Mouse (Mus musculus): ENCODE measurements around the gene Syne2. TPM values are rescaled to one million over a fixed set of nuclear protein-coding genes. Genes with fewer than 3 reads are reported as not detected.

Syne2 gene
- polyA plus RNA-seq, 1 experiment from 2014 or later = 42.6 TPM

DNA sequence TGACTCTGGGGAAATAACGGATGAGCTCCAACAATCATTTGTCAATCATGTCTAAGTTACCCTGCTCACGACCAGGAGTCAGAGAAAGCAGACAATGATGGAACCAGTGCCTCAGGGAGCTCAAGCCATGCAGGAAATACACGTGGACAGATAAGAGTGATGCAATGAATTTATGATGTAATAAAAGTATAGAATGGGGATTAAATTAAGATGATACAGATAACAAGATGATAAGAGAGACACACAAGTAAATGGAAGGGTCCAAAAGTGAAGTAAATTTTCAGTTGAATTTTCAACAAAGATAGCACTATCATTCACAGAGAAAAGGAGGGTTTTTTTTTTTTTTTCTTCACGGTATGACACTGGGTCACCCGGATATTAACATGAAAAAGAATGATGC lies 231.4 kb downstream of the Syne2 start:
- H3K27me3 ChIP-seq (replicated peaks; ENCODE audit: control insufficient read depth, insufficient read depth, low read length) = no peaks in the 10 kb centered on the region

DNA sequence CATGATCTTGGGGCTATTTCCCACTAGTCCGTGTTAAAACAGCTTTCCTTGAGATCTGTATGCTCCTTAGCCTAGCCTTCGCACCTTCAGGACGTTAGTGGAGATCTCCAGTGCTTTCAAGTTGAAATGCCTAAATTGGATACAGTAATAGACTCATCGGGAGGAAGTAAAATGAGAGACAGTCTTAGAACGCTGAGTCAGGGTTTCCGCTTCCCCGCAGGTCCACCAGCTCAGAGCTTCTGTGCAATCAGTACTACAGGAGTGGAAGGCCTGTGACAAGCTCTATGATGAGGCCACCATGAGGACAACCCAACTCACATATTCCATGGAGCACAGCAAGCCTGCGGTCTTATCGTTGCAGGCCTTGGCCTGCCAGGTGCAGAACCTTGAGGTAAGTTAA lies 233.9 kb downstream of the Syne2 start:
- 90% methylated on average over 9 of the region's 9 CpGs for WGBS
- Histone ChIP-seq H3K9ac (ENCODE audit: low read depth, low read length) (no peak overlapping the region), H3K27ac (ENCODE audit: low read depth, low read length) (no peak overlapping the region), H3K27me3 (replicated peaks; ENCODE audit: control insufficient read depth, insufficient read depth, low read length) (no peaks in the 10 kb centered on the region), H3K4me1 (ENCODE audit: control insufficient read depth, insufficient read depth, low read depth, low read length) (no peaks in the 10 kb centered on the region), H3K36me3 (ENCODE audit: control insufficient read depth, insufficient read depth, low read length) (peaks cover 2% of the 10 kb centered on the region; the same call in 1 of the 2 replicates), H3K9me3 (ENCODE audit: control insufficient read depth, low read length) (no peaks in the 10 kb centered on the region), H3K4me3 (ENCODE audit: low read length) (no peak overlapping the region), H3K4me2 (ENCODE audit: low read length) (no peak overlapping the region)
- ATAC-seq = no peak

More for the DNA sequence above, 231.4 kb downstream of the Syne2 start:
- Histone ChIP-seq H3K4me2 (ENCODE audit: low read length) (no peak overlapping the region), H3K4me1 (ENCODE audit: control insufficient read depth, insufficient read depth, low read depth, low read length) (no peaks in the 10 kb centered on the region), H3K9ac (ENCODE audit: low read depth, low read length) (no peak overlapping the region), H3K9me3 (ENCODE audit: control insufficient read depth, low read length) (no peaks in the 10 kb centered on the region), H3K4me3 (ENCODE audit: low read length) (no peak overlapping the region), H3K36me3 (ENCODE audit: control insufficient read depth, insufficient read depth, low read length) (no peaks in the 10 kb centered on the region; the same call in none of the 2 replicates), H3K27ac (ENCODE audit: low read depth, low read length) (no peak overlapping the region)
- 65% methylated on average over 5 of the region's 5 CpGs for WGBS
- no peak for ATAC-seq

DNA sequence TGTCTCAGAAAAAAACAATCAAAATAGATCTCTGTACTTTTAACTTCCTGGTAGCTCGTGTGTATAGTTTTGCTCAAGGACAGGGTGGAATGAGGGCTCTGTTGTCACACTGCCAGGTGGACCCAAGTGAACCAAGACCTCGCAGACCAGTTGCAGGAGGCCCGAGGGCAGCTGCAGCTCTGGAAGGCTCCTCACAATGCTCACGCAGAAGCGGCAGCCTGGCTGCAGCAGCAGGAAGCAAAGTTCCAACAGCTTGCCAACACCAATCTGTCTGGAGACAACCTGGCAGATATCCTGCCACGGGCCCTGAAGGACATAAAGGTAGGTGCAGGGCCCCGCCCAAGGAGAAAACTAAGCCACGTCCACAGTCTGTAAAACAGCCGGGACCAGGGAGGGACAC lies 236.7 kb downstream of the Syne2 start:
- ATAC-seq = no peak
- no peaks in the 10 kb centered on the region for H3K27me3 ChIP-seq (replicated peaks; ENCODE audit: control insufficient read depth, insufficient read depth, low read length)
- H3K4me1 ChIP-seq (ENCODE audit: control insufficient read depth, insufficient read depth, low read depth, low read length) = no peaks in the 10 kb centered on the region
- 89% methylated on average over 9 of the region's 9 CpGs for WGBS
- H3K9me3 ChIP-seq (ENCODE audit: control insufficient read depth, low read length) = no peaks in the 10 kb centered on the region
- H3K4me3 ChIP-seq (ENCODE audit: low read length) = no peak overlapping the region
- no peak overlapping the region for H3K4me2 ChIP-seq (ENCODE audit: low read length)
- H3K9ac ChIP-seq (ENCODE audit: low read depth, low read length) = no peak overlapping the region
- H3K27ac ChIP-seq (ENCODE audit: low read depth, low read length) = no peak overlapping the region
- peaks cover 2% of the 10 kb centered on the region for H3K36me3 ChIP-seq (ENCODE audit: control insufficient read depth, insufficient read depth, low read length)

DNA sequence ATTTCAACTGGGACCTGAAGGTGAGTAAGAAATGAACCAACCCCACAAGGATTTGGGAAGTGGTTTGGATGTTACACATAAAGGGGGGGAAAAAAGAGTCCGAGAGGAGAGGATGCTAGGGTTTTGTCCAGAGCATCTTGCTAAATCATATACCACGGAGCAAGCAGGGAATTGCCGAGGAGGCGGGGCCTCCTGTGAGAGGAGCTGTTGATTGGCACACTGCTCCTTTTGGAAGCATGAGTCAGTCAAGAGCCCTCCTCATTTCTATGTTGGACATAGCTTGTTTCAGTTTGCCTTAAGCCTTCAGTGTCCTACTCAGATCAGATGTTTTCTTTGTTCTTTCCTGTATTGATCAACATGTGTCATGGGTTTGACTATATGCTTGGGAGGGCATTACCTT lies 245.1 kb downstream of the Syne2 start:
- Histone ChIP-seq H3K4me3 (ENCODE audit: low read length) (no peak overlapping the region), H3K9ac (ENCODE audit: low read depth, low read length) (no peak overlapping the region), H3K36me3 (ENCODE audit: control insufficient read depth, insufficient read depth, low read length) (no peaks in the 10 kb centered on the region; the same call in none of the 2 replicates), H3K4me1 (ENCODE audit: control insufficient read depth, insufficient read depth, low read depth, low read length) (no peaks in the 10 kb centered on the region), H3K4me2 (ENCODE audit: low read length) (no peak overlapping the region), H3K27me3 (replicated peaks; ENCODE audit: control insufficient read depth, insufficient read depth, low read length) (no peaks in the 10 kb centered on the region), H3K27ac (ENCODE audit: low read depth, low read length) (no peak overlapping the region), H3K9me3 (ENCODE audit: control insufficient read depth, low read length) (no peaks in the 10 kb centered on the region)
- no peak for ATAC-seq
- 96% methylated on average over 4 of the region's 4 CpGs for whole genome bisulfite sequencing

DNA sequence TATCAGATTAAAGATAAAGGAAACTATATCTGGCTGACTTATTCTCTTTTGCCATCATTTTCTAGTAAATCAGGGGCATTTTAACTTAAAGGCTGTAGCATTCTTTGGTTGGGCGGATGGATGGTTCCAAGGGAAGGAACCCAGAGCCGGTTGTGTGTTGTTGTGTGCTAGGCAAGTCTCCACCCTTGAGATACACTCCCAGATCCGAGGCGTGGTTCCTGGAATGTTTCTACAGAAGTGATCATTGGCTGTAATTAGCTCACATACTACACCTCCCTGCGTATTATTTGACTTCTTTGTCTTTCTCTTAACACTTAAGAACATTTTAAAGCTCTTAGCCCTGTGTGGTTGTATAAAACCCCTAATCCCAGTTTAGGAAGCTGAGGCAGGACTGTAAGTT lies 252.5 kb downstream of the Syne2 start:
- Histone ChIP-seq H3K9me3 (ENCODE audit: control insufficient read depth, low read length) (no peaks in the 10 kb centered on the region), H3K27ac (ENCODE audit: low read depth, low read length) (no peak overlapping the region), H3K4me3 (ENCODE audit: low read length) (no peak overlapping the region), H3K36me3 (ENCODE audit: control insufficient read depth, insufficient read depth, low read length) (no peaks in the 10 kb centered on the region), H3K27me3 (replicated peaks; ENCODE audit: control insufficient read depth, insufficient read depth, low read length) (no peaks in the 10 kb centered on the region), H3K4me2 (ENCODE audit: low read length) (no peak overlapping the region), H3K4me1 (ENCODE audit: control insufficient read depth, insufficient read depth, low read depth, low read length) (no peaks in the 10 kb centered on the region; the same call in 1 of the 2 replicates), H3K9ac (ENCODE audit: low read depth, low read length) (no peak overlapping the region)
- WGBS = 89% methylated on average over 5 of the region's 5 CpGs
- no peak for ATAC-seq

DNA sequence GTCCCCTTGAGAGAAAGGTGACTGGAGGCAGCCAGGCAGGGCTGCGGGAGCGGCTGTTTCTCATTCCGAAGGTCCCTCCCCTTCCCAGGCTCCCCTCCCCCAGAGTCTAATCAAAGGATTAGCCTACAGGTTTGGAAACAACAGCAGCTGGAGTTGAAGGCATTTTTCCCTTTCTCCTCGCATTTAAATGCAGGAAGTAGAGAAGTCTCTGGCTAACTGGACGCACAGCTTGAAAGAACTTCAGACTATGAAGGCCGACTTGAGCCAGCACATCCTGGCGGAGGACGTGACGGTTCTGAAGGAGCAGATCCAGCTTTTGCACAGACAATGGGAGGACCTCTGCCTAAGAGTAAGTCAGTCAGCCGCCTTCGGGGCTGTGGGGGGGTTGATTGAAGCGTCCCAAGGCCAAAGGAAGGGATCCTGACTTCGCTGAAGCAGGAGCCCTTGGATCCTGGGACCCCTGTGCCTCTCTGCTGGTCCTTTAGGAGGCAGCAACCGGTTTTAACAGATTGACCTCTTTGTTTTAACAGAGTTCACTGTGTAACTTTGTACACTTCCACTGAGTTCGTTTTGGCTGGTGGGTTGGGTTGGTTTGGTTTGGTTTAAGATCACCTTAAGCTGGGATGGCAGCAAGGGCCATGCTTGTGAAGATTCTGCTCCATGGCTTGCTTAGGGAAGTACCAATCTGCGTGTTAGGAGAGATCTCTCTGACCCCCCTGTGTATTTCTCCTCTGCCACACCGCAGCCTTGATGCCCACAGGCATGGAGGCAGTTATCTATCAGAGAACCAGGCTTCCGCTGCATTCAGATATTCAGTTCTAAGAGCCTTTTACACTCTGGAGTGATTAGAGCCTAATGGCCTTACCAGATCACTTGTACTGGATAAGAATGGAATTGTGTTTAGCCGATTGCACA lies 254.3 kb downstream of the Syne2 start:
- Histone ChIP-seq H3K4me1 (ENCODE audit: control insufficient read depth, insufficient read depth, low read depth, low read length) (no peaks in the 10 kb centered on the region; the same call in 1 of the 2 replicates), H3K4me3 (ENCODE audit: low read length) (no peak overlapping the region), H3K9ac (ENCODE audit: low read depth, low read length) (0 out of 2 replicates have a peak overlapping the region, but pooled peaks have one; percentile 3), H3K9me3 (ENCODE audit: control insufficient read depth, low read length) (no peaks in the 10 kb centered on the region), H3K27me3 (replicated peaks; ENCODE audit: control insufficient read depth, insufficient read depth, low read length) (no peaks in the 10 kb centered on the region), H3K4me2 (ENCODE audit: low read length) (peak overlapping the region; percentile 32), H3K27ac (ENCODE audit: low read depth, low read length) (no peak overlapping the region), H3K36me3 (ENCODE audit: control insufficient read depth, insufficient read depth, low read length) (no peaks in the 10 kb centered on the region)
- WGBS = 18% methylated on average over 19 of the region's 19 CpGs
- no peak for ATAC-seq

DNA sequence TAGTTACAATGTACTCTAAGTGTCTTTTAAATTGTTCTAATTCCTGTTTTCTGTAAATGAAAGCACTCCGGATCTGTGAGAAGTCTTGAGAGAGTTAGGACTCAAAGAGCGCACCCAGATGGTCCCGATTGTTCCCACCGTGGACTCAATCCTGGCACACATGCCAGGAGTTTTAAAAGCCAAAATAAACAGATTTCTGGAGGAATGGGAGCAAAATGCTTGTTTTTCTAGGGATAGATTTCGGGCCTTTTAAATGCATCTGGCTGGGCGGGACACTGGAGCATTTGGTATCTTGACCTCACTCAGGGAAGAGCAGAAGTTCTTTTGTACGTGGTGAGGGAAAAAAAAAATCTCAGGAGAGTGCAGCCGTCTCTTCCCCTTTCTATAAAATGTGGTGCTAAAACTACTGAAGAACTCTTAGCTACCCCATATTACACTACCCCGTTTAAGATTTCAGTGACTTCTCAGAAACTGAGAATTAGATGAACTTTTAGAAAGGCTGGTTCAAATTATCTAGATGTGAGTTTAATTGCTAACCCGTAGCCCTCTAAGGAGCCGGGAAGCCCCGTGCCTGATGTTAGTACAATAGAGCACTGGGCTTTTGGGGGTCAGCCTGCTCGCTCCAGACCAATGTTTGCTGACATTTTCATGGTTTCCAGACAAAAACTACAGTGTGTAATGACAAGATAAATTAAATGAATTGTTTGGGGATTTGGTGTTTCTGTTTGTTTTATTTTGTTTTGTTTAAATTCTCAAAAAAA lies 255.3 kb downstream of the Syne2 start:
- 19% methylated on average over 13 of the region's 13 CpGs for WGBS
- no peaks in the 10 kb centered on the region for H3K27me3 ChIP-seq (replicated peaks; ENCODE audit: control insufficient read depth, insufficient read depth, low read length)
- H3K4me2 ChIP-seq (ENCODE audit: low read length) = no peak overlapping the region
- no peaks in the 10 kb centered on the region for H3K9me3 ChIP-seq (ENCODE audit: control insufficient read depth, low read length)
- H3K4me3 ChIP-seq (ENCODE audit: low read length) = no peak overlapping the region
- no peaks in the 10 kb centered on the region for H3K36me3 ChIP-seq (ENCODE audit: control insufficient read depth, insufficient read depth, low read length)
- H3K9ac ChIP-seq (ENCODE audit: low read depth, low read length) = no peak overlapping the region
- no peaks in the 10 kb centered on the region; the same call in 1 of the 2 replicates for H3K4me1 ChIP-seq (ENCODE audit: control insufficient read depth, insufficient read depth, low read depth, low read length)
- no peak for ATAC-seq
- H3K27ac ChIP-seq (ENCODE audit: low read depth, low read length) = no peak overlapping the region

DNA sequence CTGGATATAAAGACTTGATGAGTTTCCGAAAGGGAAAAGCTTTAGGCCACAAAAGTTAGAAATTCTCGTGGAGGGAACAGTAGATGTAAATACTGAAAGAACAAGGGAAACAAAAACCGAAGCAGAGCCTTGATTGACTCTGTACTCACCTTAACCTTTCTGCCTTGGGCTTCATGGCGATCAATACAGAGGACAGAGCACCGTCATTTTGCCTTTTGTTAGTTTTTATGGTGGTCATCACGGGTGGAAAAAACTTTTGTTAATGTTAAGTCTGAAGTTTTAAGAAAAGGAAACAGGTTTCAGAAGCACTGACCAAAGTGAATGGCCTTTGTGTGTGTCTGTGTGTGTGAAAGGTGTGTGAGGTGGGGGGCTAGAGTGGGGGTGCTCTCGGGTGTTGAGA lies 256.0 kb downstream of the Syne2 start:
- no peak for ATAC-seq
- no peaks in the 10 kb centered on the region for H3K9me3 ChIP-seq (ENCODE audit: control insufficient read depth, low read length)
- WGBS = 35% methylated on average over 7 of the region's 7 CpGs

More for the DNA sequence above, 256.0 kb downstream of the Syne2 start:
- H3K27me3 ChIP-seq (replicated peaks; ENCODE audit: control insufficient read depth, insufficient read depth, low read length) = no peaks in the 10 kb centered on the region
- H3K36me3 ChIP-seq (ENCODE audit: control insufficient read depth, insufficient read depth, low read length) = no peaks in the 10 kb centered on the region
- H3K9ac ChIP-seq (ENCODE audit: low read depth, low read length) = no peak overlapping the region
- no peak overlapping the region for H3K4me2 ChIP-seq (ENCODE audit: low read length)
- H3K4me1 ChIP-seq (ENCODE audit: control insufficient read depth, insufficient read depth, low read depth, low read length) = no peaks in the 10 kb centered on the region; the same call in 1 of the 2 replicates
- H3K27ac ChIP-seq (ENCODE audit: low read depth, low read length) = no peak overlapping the region
- H3K4me3 ChIP-seq (ENCODE audit: low read length) = no peak overlapping the region
